Mouse (Mus musculus): ENCODE results near the gene Zfp148.

DNA sequence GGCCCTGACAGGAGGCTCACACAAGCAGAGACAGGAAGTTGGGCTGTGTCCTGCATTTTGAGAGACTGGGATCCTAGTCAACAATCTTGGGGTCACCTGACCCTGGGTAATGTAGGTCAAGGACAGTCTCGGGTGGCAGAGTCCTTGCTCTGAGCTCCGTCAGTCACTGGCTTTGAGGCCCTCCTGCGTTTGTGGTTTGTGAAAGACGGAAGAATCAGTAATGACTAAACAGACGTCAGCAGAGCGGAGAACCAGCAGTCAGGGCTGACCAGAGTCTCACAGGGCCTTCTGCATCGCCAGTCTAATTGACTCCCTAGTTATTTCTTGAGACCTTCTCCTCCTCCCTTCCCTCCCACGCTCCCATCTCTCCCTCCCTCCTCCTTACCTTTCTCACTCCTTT lies 150.5 kb downstream of the Zfp148 start:
- TF ChIP-seq EP300 (IDR thresholded peaks at IDR 0.05) (no peak), CTCF (IDR thresholded peaks at IDR 0.05) (no peak)
